Mouse (Mus musculus): ENCODE results near the gene Mmp19.
"Not testable (repeated sequence)": the region's sequence is repeated elsewhere in the genome, so short reads cannot be mapped to it uniquely, and the experiment has no call there.

The Mmp19 gene

GRCm38 (mm10) chr10:128801981-128802495 lies 11.3 kb downstream of the Mmp19 start:
- DNase-seq (ENCODE audit: low spot score in 2 of 2), result no peak

DNA sequence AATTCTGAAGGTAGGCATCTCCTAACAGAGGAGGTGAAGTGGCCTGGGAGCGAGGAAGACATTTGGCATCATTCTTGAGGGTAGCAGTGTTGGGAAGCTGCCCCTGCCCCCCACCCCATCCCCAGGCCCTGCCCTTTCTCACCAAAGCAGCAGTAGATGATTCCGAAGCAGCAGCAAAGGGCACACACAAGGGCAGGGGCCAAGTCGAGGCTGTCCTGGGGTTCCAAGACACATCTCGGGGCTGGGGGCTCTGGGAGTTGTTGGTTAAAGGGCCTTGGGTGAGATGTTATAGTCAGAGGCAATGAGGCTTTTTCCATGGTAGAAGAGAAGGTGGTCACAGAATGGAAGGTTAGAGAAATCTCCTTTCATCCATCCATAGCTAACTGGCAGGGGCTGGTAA lies 12.2 kb downstream of the Mmp19 start:
- DNase-seq (ENCODE audit: low spot score in 2 of 2), result no peak

DNA sequence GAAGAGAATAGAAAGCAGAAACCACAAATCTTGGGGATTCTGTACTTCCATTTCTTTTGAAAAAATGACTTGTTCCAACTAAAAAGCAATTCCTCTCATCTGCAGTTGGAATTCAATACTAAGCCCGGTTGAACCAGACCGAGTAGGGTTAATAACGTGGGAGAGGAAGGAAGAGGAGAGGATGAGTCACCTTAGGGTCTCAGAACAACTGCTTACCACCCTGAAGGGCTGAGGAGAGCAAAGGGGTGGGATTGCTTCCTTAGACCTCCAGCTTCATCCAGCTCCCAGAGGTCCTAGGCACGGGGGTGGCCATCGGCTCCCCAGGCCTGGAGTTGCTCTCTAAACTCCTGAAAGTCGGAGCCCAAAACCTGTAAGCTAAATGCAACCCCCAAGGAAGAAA lies 12.7 kb downstream of the Mmp19 start:
- DNase-seq (ENCODE audit: low spot score in 2 of 2), result no peak

- DNase-seq (ENCODE audit: low spot score in 2 of 2), result peak; percentile 72 to 75
Measured at GRCm38 (mm10) chr10:128803771-128804270, 13.1 kb downstream of the Mmp19 start, which contains the start of gene Dnajc14. Dnajc14 (plus strand) TSS chr10:128804062.

DNA sequence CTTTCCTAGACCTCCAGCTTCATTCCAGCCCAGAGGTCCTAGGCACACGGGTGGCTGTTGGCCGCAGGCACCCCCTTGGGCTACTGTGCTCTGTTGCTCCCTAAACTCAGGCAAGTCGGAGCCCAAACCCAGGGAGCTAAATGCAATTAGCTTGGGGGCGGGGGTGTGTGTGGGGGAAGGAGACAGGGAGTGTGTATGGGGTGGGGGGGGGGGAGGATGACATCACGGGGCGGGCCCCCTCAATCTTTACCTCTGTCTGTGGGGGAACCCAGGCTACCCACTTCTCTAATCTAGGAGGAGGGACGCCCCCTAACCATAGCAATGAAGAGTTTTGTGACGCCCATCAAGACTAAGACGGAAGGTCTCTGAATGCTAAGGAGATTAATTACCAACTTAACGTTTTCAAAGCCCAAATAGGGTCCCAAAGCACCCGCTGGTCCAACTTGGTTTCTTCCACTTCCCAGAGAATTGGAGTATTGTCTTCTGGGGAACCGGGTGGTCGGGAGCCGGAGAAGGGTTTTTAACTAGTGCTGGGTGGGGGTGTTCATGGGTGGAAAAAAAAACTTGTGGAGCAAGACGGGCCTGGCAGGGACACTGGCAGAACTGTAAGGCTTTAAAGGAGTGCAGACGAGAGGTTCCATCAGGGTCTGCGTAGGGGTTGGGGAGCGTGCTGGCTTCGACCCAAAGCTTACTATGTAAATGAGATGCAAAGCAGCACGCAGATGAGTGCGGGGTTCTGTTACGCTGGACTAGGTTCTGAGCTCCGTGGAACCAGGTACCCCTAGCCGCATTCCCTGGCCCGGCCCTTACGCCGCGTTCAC lies 13.8 kb downstream of the Mmp19 start, which contains the start of gene Tmem198b:
Gene Tmem198b (minus strand): TSS at position 100 of the 821 bp plus-strand sequence.
- DNase-seq (ENCODE audit: low spot score in 2 of 2), result peak; percentile 75 to 82

DNA sequence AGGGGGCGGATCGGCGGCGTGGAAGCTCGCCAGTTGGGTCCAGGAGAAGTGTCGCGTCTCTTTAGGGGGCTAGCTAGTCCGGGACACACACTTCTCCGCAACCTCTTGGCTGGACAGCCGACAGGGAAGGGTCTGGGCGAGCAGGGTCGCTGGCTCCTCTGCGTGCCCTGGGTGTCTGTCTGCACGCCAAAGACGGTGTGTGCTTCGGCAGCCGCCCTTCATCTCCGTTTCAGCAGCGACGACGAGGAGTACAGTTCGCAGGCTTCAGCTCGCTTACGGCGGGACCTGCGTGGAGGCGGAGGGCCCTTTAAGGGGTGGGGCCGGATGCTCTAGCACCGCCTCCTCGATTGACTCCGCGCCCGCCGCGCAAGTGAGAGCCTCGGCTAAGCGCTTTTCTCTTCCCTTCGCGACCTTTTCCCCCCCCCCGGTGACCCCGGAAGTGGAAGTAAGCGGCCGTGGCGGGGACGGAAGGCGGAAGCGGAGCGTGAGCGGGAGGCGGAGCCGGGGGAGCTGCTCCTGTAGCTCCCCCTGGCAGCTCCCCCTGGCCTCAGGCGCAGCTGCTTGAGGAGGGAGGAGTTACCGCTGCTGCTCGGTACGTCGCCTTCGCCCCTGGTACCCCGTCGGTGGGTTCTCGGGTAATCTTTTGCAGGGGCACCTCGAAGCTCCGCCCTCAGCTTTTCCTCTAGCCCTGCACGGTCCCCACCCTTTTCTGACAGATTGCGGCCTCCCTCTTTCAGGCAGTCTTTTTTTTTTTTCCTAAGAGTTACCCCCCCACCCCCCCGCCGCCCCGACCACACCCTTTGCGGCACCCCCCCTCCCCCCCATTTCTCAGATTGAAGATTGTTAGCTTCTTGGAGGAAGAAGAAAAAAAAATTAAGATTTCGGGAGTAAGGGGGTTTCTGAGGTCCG lies 14.6 kb downstream of the Mmp19 start:
- DNase-seq (ENCODE audit: low spot score in 2 of 2), result peak; percentile 94 to 97

DNA sequence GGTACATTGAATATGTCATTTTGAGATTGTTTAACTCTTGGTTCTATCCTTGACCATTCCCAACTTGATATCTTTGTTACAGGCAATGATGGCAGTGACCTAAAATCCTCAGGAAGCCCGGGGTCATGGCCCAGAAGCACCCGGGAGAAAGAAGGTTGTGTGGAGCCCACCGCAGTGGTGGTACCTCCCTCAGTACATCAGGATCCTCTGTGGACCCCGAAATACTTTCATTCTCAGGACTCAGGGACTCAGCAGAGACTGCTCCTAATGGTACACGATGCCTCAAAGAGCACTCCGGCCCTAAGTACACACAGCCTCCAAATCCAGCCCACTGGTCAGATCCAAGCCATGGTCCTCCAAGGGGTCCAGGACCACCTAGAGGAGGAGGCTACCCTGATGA lies 15.4 kb downstream of the Mmp19 start:
- no peak for DNase-seq (ENCODE audit: low spot score in 2 of 2)

- DNase-seq (ENCODE audit: low spot score in 2 of 2), result no peak
Measured at GRCm38 (mm10) chr10:128807018-128807417, 16.3 kb downstream of the Mmp19 start.

DNA sequence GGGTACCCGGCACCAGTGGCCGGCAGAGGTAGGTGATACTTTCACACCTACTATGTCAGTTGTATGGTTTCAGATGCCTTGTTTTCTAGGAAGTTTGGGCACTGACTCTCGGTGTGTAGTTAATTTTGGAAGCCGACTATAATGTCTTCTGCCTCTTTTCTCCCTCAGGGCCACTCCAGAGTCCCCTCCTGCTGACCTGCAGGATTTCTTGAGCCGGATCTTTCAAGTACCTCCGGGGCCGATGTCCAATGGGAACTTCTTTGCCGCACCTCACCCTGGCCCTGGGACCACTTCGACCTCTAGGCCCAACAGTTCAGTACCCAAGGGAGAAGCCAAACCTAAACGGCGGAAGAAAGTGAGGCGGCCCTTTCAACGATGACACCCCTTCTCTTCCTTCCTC lies 26.3 kb downstream of the Mmp19 start, which contains the start of gene Sarnp:
Gene Sarnp (plus strand): TSS at position 301 of the 400 bp plus-strand sequence.
- DNase-seq (ENCODE audit: low spot score in 2 of 2), result no peak

GRCm38 (mm10) chr10:128820217-128820616 lies 29.5 kb downstream of the Mmp19 start:
- no peak for DNase-seq (ENCODE audit: low spot score in 2 of 2)

DNA sequence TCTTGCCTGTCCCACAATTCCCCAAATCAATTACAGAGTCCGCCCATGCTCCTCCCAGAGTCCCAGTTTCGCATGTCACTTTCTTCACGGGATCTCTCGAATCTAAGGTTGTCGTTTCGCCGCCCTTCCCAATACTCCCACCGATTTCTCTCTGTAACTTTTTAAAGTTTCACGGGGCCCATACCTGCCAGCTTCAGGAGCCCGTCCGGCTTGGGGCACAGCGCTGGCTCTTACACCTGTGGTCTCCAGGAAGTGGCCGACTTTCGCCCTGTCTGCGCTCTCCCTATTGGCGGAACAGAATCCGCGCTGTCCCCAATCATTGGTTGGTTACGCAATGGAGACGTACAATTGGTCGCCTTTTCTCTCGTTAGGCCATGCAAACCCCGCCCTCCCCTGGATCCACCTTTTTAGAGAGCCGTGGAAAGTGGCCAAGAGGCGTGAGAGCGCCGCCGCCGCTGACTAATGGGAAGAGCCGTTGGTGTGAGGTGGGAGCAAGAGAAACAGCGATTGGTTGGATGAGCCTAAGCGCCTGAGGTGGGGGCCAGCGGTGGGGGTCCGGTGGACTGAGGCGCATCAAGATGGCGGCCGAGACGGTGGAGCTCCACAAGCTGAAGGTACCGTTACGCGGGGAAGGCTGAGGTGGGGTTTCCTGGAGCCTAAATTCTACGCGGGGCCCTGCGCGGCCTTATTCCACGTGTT lies 30.8 kb downstream of the Mmp19 start, which contains the start of gene Ormdl2:
Gene Ormdl2 (minus strand): TSS at position 288 of the 699 bp plus-strand sequence.
- DNase-seq (ENCODE audit: low spot score in 2 of 2), result peak; percentile 99

DNA sequence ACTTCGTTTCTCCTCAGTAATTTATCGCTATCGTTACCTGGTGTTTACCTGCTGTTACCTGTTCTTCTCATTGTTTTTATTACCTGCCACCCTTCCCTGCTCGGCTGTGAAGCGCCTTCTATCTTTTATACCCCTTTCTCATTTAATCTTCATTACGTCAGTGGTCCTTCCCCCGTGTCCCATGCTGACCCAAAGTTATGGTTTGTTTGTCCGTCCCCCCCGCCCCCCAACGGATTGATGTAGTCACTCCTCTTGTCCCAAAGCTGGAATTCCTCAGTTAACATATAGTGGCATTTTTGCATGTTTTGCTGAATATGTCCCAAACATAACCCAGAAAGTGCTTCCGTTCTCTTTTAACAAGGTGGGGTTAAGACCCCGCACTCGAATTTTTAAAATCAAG lies 31.4 kb downstream of the Mmp19 start:
- no peak for DNase-seq (ENCODE audit: low spot score in 2 of 2)

GRCm38 (mm10) chr10:128823087-128823486 lies 32.4 kb downstream of the Mmp19 start:
- not testable (repeated sequence) for DNase-seq (ENCODE audit: low spot score in 2 of 2)

GRCm38 (mm10) chr10:128823821-128824220 lies 33.1 kb downstream of the Mmp19 start:
- DNase-seq (ENCODE audit: low spot score in 2 of 2), result no peak

DNA sequence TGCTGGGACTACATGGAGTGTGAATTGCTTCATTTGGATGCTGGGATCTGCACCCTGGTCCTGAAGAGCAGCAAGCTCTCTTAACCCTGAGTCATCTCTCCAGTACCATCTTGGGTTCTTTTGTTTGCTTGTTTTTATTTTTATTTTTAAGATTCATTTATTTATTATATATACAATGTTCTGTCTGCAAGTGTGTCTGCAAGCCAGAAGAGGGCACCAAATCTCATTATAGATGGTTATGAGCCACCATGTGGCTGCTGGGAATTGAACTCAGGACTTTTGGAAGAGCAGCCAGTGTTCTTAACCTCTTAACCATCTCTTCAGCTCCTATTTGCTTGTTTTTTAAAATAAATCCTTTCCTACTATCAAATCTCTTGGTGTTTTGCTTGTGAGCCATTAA lies 46.7 kb downstream of the Mmp19 start:
- DNase-seq (ENCODE audit: low spot score in 2 of 2), result no peak

- DNase-seq (ENCODE audit: low spot score in 2 of 2), result no peak
Measured at GRCm38 (mm10) chr10:128839434-128839833, 48.7 kb downstream of the Mmp19 start.

DNA sequence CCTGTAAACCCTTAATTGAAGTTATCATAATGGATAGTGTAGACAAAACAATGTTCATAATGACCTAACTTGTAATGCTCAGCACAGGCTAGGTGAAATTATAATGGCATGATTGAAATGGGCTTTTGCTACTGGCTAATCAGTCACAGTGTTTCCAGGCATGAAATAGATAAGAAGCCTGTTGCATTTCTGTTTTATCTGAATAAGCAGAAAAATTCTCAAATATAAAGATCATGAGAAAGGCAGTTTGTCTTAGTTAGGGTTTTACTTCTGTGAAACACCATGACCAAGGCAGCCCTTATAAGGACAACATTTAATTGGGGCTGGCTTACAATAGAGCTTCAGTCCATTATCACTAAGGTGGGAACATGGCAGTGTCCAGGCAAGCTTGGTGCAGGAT lies 49.9 kb downstream of the Mmp19 start:
- no peak for DNase-seq (ENCODE audit: low spot score in 2 of 2)

DNA sequence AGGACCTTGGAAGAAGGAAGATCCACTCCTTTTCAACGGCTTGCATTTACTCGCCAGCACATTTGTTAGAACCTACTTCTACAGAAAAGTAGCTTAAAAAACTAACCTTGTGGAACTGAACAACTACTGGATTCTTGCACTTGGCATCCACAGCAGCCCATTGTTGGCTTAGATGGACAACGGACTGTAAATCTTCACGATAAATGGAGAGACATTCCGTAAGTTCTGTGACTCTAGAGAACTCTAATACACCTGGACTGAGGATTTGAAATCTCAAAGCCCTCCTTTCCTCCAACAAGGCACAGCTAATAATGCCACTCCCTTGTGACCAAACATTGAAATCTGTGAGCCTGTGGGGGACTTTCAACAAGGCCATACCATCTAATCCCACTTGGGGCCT lies 52.5 kb downstream of the Mmp19 start:
- DNase-seq (ENCODE audit: low spot score in 2 of 2), result no peak

DNA sequence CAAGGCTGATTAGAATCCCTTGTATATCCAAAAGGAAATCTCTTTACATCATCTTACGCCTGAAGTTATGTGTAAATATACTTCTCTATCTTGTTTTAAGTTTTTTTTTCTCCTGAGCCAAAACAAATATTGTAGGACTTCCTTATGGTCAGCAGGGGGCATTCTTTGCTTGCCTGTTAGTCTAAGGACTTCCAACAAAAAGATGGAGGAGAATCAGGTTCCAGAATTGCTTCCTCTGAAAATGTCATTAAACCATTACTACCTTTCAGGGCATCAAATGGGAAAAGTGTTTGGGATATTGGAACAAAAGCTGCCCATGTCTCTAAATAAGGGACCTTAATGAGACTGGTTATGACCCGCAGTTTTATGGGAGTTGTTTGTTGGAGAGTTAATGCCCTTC lies 54.8 kb downstream of the Mmp19 start:
- peak in 1 of 2 experiments; percentile 1 for DNase-seq (ENCODE audit: low spot score in 2 of 2)

DNA sequence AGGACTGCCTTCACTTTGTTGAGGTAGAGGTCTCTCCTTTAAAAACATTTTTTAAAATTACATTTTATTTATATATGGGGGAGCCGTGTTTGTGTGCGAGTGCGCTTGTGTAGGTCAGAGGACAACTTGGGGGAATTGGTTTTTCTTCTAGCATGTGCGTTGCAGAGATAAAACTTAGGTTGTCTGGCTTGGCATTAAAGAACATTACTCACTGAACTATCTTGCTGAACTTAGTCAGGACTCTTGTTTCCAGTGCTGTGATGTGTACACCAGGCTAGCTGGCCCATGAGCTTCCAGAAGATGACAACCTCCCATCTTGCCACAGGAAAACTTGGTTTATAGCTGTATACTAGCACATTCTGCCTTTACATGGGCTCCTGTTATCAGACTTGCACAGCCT lies 56.0 kb downstream of the Mmp19 start:
- DNase-seq (ENCODE audit: low spot score in 2 of 2), result no peak

DNA sequence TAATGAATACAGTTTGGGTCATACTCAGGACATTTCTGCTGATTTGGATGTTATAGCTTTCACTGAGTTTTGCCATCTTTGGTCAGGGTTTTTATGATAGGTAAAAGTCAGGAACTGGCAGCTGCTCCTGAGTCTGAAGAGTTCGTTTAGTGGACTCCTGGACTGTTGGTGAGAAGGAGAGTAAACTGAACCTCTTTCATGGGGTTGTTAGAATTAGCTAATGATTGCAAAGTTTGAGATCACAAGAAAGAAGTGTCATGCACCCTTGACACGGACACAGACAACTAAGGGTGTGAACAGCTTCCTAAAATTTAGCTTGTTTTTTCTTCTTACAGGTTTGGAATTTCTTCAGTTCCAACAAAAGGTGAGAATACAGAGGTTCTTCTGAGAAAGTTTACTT lies 57.7 kb downstream of the Mmp19 start:
- DNase-seq (ENCODE audit: low spot score in 2 of 2), result no peak

Measured in heart, adult 9 months (tissue).